ENCODE assay signal across 18 mouse cellular contexts in the genomic region with DNA sequence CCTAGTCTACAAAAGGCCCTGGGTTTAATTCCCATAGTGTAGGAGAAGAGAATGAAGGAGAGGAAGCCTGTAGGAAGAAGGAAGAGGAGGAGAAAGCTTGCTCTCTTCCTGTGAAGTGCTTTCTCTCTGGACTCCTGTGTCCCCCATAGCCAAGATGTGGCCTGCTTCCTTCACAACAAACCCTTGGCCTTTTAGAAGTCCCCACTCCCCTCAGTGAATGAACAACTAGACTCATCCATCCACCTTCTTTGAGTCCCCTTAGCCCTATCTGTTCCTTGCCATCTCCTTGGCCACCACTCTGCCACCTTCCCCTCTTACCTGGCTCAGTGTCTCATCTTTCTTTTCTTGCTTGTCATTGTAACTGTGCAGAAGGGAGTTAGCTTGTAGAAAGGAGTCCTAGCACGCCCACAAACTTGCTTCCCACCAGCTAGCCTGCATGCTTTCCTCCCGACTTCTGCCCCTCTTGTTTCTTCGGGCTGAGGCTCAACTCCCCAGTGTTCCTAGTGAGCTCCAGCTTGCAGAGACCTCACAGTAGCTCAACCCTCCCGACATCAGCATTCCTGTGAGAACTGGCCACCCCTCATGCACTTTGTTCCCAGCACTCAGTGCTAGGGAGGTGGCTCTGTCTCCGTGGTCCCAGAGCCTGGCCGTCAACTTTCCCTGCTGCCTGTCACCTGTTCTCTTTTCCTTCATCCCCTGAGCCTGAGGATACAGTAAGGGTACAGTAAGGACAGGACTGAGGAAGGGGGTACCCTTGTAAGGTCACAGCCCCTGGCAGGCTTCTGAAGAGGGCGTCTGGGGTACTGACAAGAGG. TPM values are rescaled to one million over a fixed set of nuclear protein-coding genes. Genes with fewer than 3 reads are reported as not detected.
DNase-seq lines count a peak whose midpoint lies in the region; ATAC-seq lines count a peak whose summit lies in the region.
"Had no signal": no experiment of that assay in that cellular context is flagged by ENCODE, and none has a peak within 500 bp of the region (broad histone marks: within the 10 kb centered on the region; RNA-seq: fewer than 3 reads in every experiment).

No protein-coding gene starts in this region.

- H3K27ac ChIP-seq in kidney, embryonic 14.5 days (ENCODE audit: low read depth, low read length), result no peak overlapping the region
- H3K27ac ChIP-seq in midbrain, embryonic 13.5 days, result no peak overlapping the region
- H3K27ac ChIP-seq in midbrain, embryonic 16.5 days (ENCODE audit: low read length), result no peak overlapping the region
- peak overlapping the region; percentile 27 for H3K27ac ChIP-seq in limb, embryonic 10.5 days
- H3K27ac ChIP-seq: hindbrain, embryonic 12.5 days; neural tube, embryonic 13.5 days had no signal

- ATAC-seq in kidney, embryonic 14.5 days (ENCODE audit: low FRiP score, low TSS enrichment), result no peak
- 0 out of 2 replicates have a peak, but pooled peaks have one; percentile 50 for ATAC-seq in midbrain, embryonic 13.5 days
- ATAC-seq in midbrain, embryonic 16.5 days, result no peak

- H3K4me2 ChIP-seq in kidney, embryonic 14.5 days (replicated peaks; ENCODE audit: low read depth, low read length), result no peak overlapping the region
- H3K4me2 ChIP-seq in midbrain, embryonic 13.5 days (replicated peaks), result no peak overlapping the region
- H3K4me2 ChIP-seq in midbrain, embryonic 16.5 days (ENCODE audit: low read length), result no peak overlapping the region
- H3K4me2 ChIP-seq: hindbrain, embryonic 12.5 days; neural tube, embryonic 13.5 days had no signal

- no peak overlapping the region for H3K4me3 ChIP-seq in kidney, embryonic 14.5 days (ENCODE audit: low read length)
- no peak overlapping the region for H3K4me3 ChIP-seq in midbrain, embryonic 13.5 days (replicated peaks)
- H3K4me3 ChIP-seq in midbrain, embryonic 16.5 days (ENCODE audit: low read depth, low read length), result no peak overlapping the region
- H3K4me3 ChIP-seq in limb, embryonic 10.5 days, result no peak overlapping the region
- H3K4me3 ChIP-seq: hindbrain, embryonic 12.5 days; neural tube, embryonic 13.5 days had no signal

- no peak overlapping the region for H3K9ac ChIP-seq in kidney, embryonic 14.5 days (ENCODE audit: low read depth, low read length)
- no peak overlapping the region for H3K9ac ChIP-seq in midbrain, embryonic 13.5 days (replicated peaks)
- H3K9ac ChIP-seq in midbrain, embryonic 16.5 days (ENCODE audit: low read depth, low read length), result no peak overlapping the region
- H3K9ac ChIP-seq: hindbrain, embryonic 12.5 days; neural tube, embryonic 13.5 days had no signal

- H3K27me3 ChIP-seq in kidney, embryonic 14.5 days (ENCODE audit: control insufficient read depth, insufficient read depth, low read length), result no peaks in the 10 kb centered on the region
- no peaks in the 10 kb centered on the region for H3K27me3 ChIP-seq in midbrain, embryonic 13.5 days
- no peaks in the 10 kb centered on the region for H3K27me3 ChIP-seq in midbrain, embryonic 16.5 days (ENCODE audit: control insufficient read depth, insufficient read depth, low read depth, low read length)
- H3K27me3 ChIP-seq in limb, embryonic 10.5 days (ENCODE audit: low read depth, poor library complexity, severe bottlenecking), result no peaks in the 10 kb centered on the region; the same call in 1 of the 2 replicates
- H3K27me3 ChIP-seq: hindbrain, embryonic 12.5 days; neural tube, embryonic 13.5 days had no signal

- WGBS in kidney, embryonic 14.5 days, result 55% methylated on average over 7 of the region's 7 CpGs
- WGBS in midbrain, embryonic 13.5 days, result 64% methylated on average over 7 of the region's 7 CpGs
- WGBS in midbrain, embryonic 16.5 days, result 55% methylated on average over 7 of the region's 7 CpGs
- WGBS in limb, embryonic 10.5 days, result 56% methylated on average over 7 of the region's 7 CpGs

- H3K4me1 ChIP-seq in kidney, embryonic 14.5 days (ENCODE audit: control insufficient read depth, insufficient read depth, low read length), result no peaks in the 10 kb centered on the region
- H3K4me1 ChIP-seq in midbrain, embryonic 13.5 days (replicated peaks), result no peaks in the 10 kb centered on the region
- no peaks in the 10 kb centered on the region for H3K4me1 ChIP-seq in midbrain, embryonic 16.5 days (ENCODE audit: control insufficient read depth, insufficient read depth, low read length)
- peaks cover 7% of the 10 kb centered on the region; the same call in 1 of the 2 replicates for H3K4me1 ChIP-seq in limb, embryonic 10.5 days
- H3K4me1 ChIP-seq: neural tube, embryonic 13.5 days had no signal

- H3K9me3 ChIP-seq in kidney, embryonic 14.5 days (ENCODE audit: control insufficient read depth, low read length), result no peaks in the 10 kb centered on the region
- no peaks in the 10 kb centered on the region for H3K9me3 ChIP-seq in midbrain, embryonic 13.5 days
- H3K9me3 ChIP-seq in midbrain, embryonic 16.5 days (replicated peaks; ENCODE audit: control insufficient read depth, low read length, poor library complexity, severe bottlenecking), result no peaks in the 10 kb centered on the region
- H3K9me3 ChIP-seq in limb, embryonic 10.5 days (replicated peaks), result no peaks in the 10 kb centered on the region
- H3K9me3 ChIP-seq: hindbrain, embryonic 12.5 days; neural tube, embryonic 13.5 days had no signal

- DNase-seq in kidney, adult 11 months, result peak; percentile 24
- DNase-seq in limb, embryonic 10.5 days (ENCODE audit: low spot score), result no peak
- DNase-seq in thymus, postnatal 0 days (ENCODE audit: low spot score), result no peak
- DNase-seq in urinary bladder, adult 2 months (ENCODE audit: low spot score), result no peak
- DNase-seq: cerebellum, adult 11 months; cerebellum, postnatal 36 days; left cerebral cortex, postnatal 4 days; right cerebral cortex, postnatal 4 days; thymus, postnatal 25 days had no signal

- no peaks in the 10 kb centered on the region for H3K36me3 ChIP-seq in kidney, embryonic 14.5 days (ENCODE audit: control insufficient read depth, insufficient read depth, low read length)
- no peaks in the 10 kb centered on the region for H3K36me3 ChIP-seq in midbrain, embryonic 13.5 days
- no peaks in the 10 kb centered on the region for H3K36me3 ChIP-seq in midbrain, embryonic 16.5 days (ENCODE audit: control insufficient read depth, insufficient read depth, low read length)
- no peaks in the 10 kb centered on the region for H3K36me3 ChIP-seq in limb, embryonic 10.5 days
- H3K36me3 ChIP-seq: hindbrain, embryonic 12.5 days; neural tube, embryonic 13.5 days had no signal

RNA-seq across cellular contexts. Expression of gene Acox2, which starts 1.4 kb away (rescaled TPM):
- not detected in 2 replicates for polyA plus RNA-seq in kidney, embryonic 14.5 days (2014; fragmentation: Nextera tagmentation; extraction: Ambion mirVana)
- polyA plus RNA-seq in midbrain, embryonic 13.5 days (2015; fragmentation: Nextera tagmentation; extraction: Ambion mirVana), result not detected in 2 replicates
- not detected in 2 replicates for polyA plus RNA-seq in midbrain, embryonic 16.5 days (2015; fragmentation: Nextera tagmentation; extraction: Ambion mirVana)
- 0.11 TPM in 1 of 2 replicates, not detected in the other for polyA plus RNA-seq in limb, embryonic 10.5 days (2016; fragmentation: Nextera tagmentation; extraction: Ambion mirVana)
- 0.71 and 0.75 TPM in 2 replicates for polyA plus RNA-seq in thymus, postnatal 0 days (2015; fragmentation: Nextera tagmentation; extraction: Ambion mirVana)
- 0.14 and 0.15 TPM in 2 replicates for polyA plus RNA-seq in urinary bladder, adult 2 months (2012; rRNA removed)
- polyA plus RNA-seq: C2C12; embryonic facial prominence, embryonic 11.5 days; forebrain, embryonic 11.5 days; heart, embryonic 14.5 days; neural tube, embryonic 13.5 days had no signal

RNA-seq across cellular contexts. Expression of gene Kctd6, which starts 43.8 kb away (rescaled TPM):
- polyA plus RNA-seq in kidney, embryonic 14.5 days (2014; fragmentation: Nextera tagmentation; extraction: Ambion mirVana), result 9.1 and 10.4 TPM in 2 replicates
- 4.6 and 5.2 TPM in 2 replicates for polyA plus RNA-seq in midbrain, embryonic 13.5 days (2015; fragmentation: Nextera tagmentation; extraction: Ambion mirVana)
- 7.2 and 9.5 TPM in 2 replicates for polyA plus RNA-seq in midbrain, embryonic 16.5 days (2015; fragmentation: Nextera tagmentation; extraction: Ambion mirVana)
- 8.5 and 9.7 TPM in 2 replicates for polyA plus RNA-seq in limb, embryonic 10.5 days (2016; fragmentation: Nextera tagmentation; extraction: Ambion mirVana)
- polyA plus RNA-seq in thymus, postnatal 0 days (2015; fragmentation: Nextera tagmentation; extraction: Ambion mirVana), result 10.2 and 12.6 TPM in 2 replicates
- 13.3 and 13.7 TPM in 2 replicates for polyA plus RNA-seq in urinary bladder, adult 2 months (2012; rRNA removed)
